Mouse (Mus musculus): Measurements from ENCODE around the gene Cfap99. TPM values are rescaled to one million over a fixed set of nuclear protein-coding genes. Genes with fewer than 3 reads are reported as not detected.
A peak's percentile ranks its signal among the peaks of the same experiment; 100 is the strongest.

Cfap99 gene
- polyA plus RNA-seq, 1 experiment = 0.46 TPM

- Histone ChIP-seq H3K4me1 (ENCODE audit: control insufficient read depth, insufficient read depth, low read length) (no peaks in the 10 kb centered on the region), H3K27ac (ENCODE audit: insufficient read depth, low read length) (no peak overlapping the region), H3K4me3 (ENCODE audit: insufficient read depth, low read length) (no peak overlapping the region)
- TF ChIP-seq POLR2A (IDR thresholded peaks at IDR 0.05; ENCODE audit: extremely low read depth, insufficient read depth, low read length) = no peak
- no peak for TF ChIP-seq CTCF (IDR thresholded peaks at IDR 0.05; ENCODE audit: extremely low read depth, insufficient read depth, low read length)
Observed at GRCm38 (mm10) chr5:34319491-34320034, 31.2 kb downstream of the Cfap99 start.

GRCm38 (mm10) chr5:34321236-34321635, 32.8 kb downstream of the Cfap99 start:
- Histone ChIP-seq H3K4me1 (ENCODE audit: control insufficient read depth, insufficient read depth, low read length) (no peaks in the 10 kb centered on the region; the same call in 1 of the 2 replicates), H3K4me3 (ENCODE audit: insufficient read depth, low read length) (no peak overlapping the region), H3K27ac (ENCODE audit: insufficient read depth, low read length) (no peak overlapping the region)
- TF ChIP-seq CTCF (IDR thresholded peaks at IDR 0.05; ENCODE audit: extremely low read depth, insufficient read depth, low read length) (no peak), POLR2A (IDR thresholded peaks at IDR 0.05; ENCODE audit: extremely low read depth, insufficient read depth, low read length) (no peak)

- Histone ChIP-seq H3K4me1 (ENCODE audit: control insufficient read depth, insufficient read depth, low read length) (peaks cover 8% of the 10 kb centered on the region), H3K4me3 (ENCODE audit: insufficient read depth, low read length) (no peak overlapping the region), H3K27ac (ENCODE audit: insufficient read depth, low read length) (no peak overlapping the region)
- TF ChIP-seq CTCF (IDR thresholded peaks at IDR 0.05; ENCODE audit: extremely low read depth, insufficient read depth, low read length) = no peak
- TF ChIP-seq POLR2A (IDR thresholded peaks at IDR 0.05; ENCODE audit: extremely low read depth, insufficient read depth, low read length) = no peak
Observed at GRCm38 (mm10) chr5:34325286-34325685, 36.9 kb downstream of the Cfap99 start.

GRCm38 (mm10) chr5:34326249-34326691, 37.9 kb downstream of the Cfap99 start:
- Histone ChIP-seq H3K4me3 (ENCODE audit: insufficient read depth, low read length) (no peak overlapping the region), H3K27ac (ENCODE audit: insufficient read depth, low read length) (no peak overlapping the region), H3K4me1 (ENCODE audit: control insufficient read depth, insufficient read depth, low read length) (peaks cover 8% of the 10 kb centered on the region)
- TF ChIP-seq POLR2A (IDR thresholded peaks at IDR 0.05; ENCODE audit: extremely low read depth, insufficient read depth, low read length) (no peak), CTCF (IDR thresholded peaks at IDR 0.05; ENCODE audit: extremely low read depth, insufficient read depth, low read length) (no peak)

GRCm38 (mm10) chr5:34326875-34327576, 38.6 kb downstream of the Cfap99 start:
- Histone ChIP-seq H3K27ac (ENCODE audit: insufficient read depth, low read length) (no peak overlapping the region), H3K4me3 (ENCODE audit: insufficient read depth, low read length) (peak overlapping the region; percentile 34), H3K4me1 (ENCODE audit: control insufficient read depth, insufficient read depth, low read length) (peaks cover 8% of the 10 kb centered on the region)
- no peak for TF ChIP-seq CTCF (IDR thresholded peaks at IDR 0.05; ENCODE audit: extremely low read depth, insufficient read depth, low read length)
- no peak for TF ChIP-seq POLR2A (IDR thresholded peaks at IDR 0.05; ENCODE audit: extremely low read depth, insufficient read depth, low read length)

GRCm38 (mm10) chr5:34330136-34330535, 41.7 kb downstream of the Cfap99 start:
- TF ChIP-seq POLR2A (IDR thresholded peaks at IDR 0.05; ENCODE audit: extremely low read depth, insufficient read depth, low read length) (no peak), CTCF (IDR thresholded peaks at IDR 0.05; ENCODE audit: extremely low read depth, insufficient read depth, low read length) (no peak)
- H3K27ac ChIP-seq (ENCODE audit: insufficient read depth, low read length) = no peak overlapping the region
- H3K4me3 ChIP-seq (ENCODE audit: insufficient read depth, low read length) = no peak overlapping the region
- peaks cover 8% of the 10 kb centered on the region for H3K4me1 ChIP-seq (ENCODE audit: control insufficient read depth, insufficient read depth, low read length)

- peaks cover 3% of the 10 kb centered on the region; the same call in 1 of the 2 replicates for H3K4me1 ChIP-seq (ENCODE audit: control insufficient read depth, insufficient read depth, low read length)
- H3K4me3 ChIP-seq (ENCODE audit: insufficient read depth, low read length) = no peak overlapping the region
- TF ChIP-seq POLR2A (IDR thresholded peaks at IDR 0.05; ENCODE audit: extremely low read depth, insufficient read depth, low read length) = no peak
- no peak for TF ChIP-seq CTCF (IDR thresholded peaks at IDR 0.05; ENCODE audit: extremely low read depth, insufficient read depth, low read length)
- no peak overlapping the region for H3K27ac ChIP-seq (ENCODE audit: insufficient read depth, low read length)
Observed at GRCm38 (mm10) chr5:34334081-34334480, 45.7 kb downstream of the Cfap99 start.

- H3K27ac ChIP-seq (ENCODE audit: insufficient read depth, low read length) = peak overlapping the region; percentile 76
Observed at GRCm38 (mm10) chr5:34335539-34336096, 47.2 kb downstream of the Cfap99 start.

GRCm38 (mm10) chr5:34336097-34336774, 47.8 kb downstream of the Cfap99 start, which contains the start of gene Rnf4:
TSS of gene Rnf4 (plus strand) at chr5:34336289.
- peak within 1 kb of the TSS; percentile 82 for H3K4me3 ChIP-seq (ENCODE audit: insufficient read depth, low read length)
- TF ChIP-seq CTCF (IDR thresholded peaks at IDR 0.05; ENCODE audit: extremely low read depth, insufficient read depth, low read length) (no peak), POLR2A (IDR thresholded peaks at IDR 0.05; ENCODE audit: extremely low read depth, insufficient read depth, low read length) (peak; percentile 92)
- H3K27ac ChIP-seq (ENCODE audit: insufficient read depth, low read length) = peak within 1 kb of the TSS; percentile 76
- H3K4me1 ChIP-seq (ENCODE audit: control insufficient read depth, insufficient read depth, low read length) = peaks cover 3% of the 10 kb centered on the region; the same call in 1 of the 2 replicates

More at GRCm38 (mm10) chr5:34335539-34336096, 47.2 kb downstream of the Cfap99 start:
- H3K4me1 ChIP-seq (ENCODE audit: control insufficient read depth, insufficient read depth, low read length) = peaks cover 3% of the 10 kb centered on the region; the same call in 1 of the 2 replicates
- H3K4me3 ChIP-seq (ENCODE audit: insufficient read depth, low read length) = peak overlapping the region; percentile 82
- TF ChIP-seq POLR2A (IDR thresholded peaks at IDR 0.05; ENCODE audit: extremely low read depth, insufficient read depth, low read length) = no peak
- TF ChIP-seq CTCF (IDR thresholded peaks at IDR 0.05; ENCODE audit: extremely low read depth, insufficient read depth, low read length) = no peak

Measured in cortical plate, adult 2 months (tissue).